Mouse (Mus musculus): ENCODE data around the gene Esyt1. TPM values are rescaled to one million over a fixed set of nuclear protein-coding genes. Genes with fewer than 3 reads are reported as not detected.
"Not testable (repeated sequence)": the region's sequence is repeated elsewhere in the genome, so short reads cannot be mapped to it uniquely, and the experiment has no call there.

Gene Esyt1
- polyA plus RNA-seq, 1 experiment from 2014 or later, result 18.1 TPM

DNA sequence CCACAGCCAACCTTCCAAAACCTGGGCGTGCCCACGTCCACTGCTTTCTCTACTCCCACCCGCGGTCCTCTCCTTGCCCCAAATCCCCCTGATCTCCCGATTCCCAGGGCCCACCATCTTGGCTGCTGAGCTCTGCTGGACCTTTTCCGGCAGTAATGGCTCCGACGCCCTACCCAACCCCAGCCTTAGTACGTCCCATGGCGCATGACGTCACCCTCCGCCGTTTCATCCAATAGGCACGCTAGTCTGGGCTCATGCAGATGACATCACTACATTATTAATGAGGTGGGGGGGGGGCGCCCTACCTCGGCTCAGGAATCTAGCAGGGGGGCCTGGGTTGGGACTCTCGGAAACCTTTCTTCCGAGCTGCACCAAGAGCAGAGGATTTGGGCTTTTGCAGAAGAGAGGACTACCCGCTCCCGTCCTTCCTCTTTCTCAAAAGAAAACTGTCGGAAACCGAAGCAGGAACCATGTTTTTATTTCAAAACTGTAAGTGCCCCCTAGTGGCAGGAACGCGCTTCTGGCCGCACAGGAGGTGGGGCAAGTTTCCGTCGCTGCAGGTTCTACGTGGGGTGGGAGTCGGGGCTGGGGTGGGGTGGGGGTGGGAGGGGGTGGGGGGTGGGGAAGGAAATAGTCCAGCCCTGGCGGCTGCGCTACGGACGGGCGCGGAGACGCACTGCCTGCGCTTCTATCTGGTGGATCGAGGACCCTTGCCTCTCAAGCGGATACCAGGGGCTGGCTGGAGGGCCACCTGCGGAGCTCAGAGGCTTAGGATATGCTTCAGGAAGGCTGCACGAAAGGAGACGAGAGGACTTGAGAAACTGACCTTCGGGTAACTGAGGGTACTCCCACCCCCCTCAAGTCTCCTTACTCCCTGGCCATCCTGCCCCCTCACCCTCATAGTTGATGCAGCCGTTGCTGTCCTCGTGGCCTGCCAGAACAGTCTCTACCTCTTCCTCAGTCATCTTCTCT, 31.7 kb downstream of the Esyt1 start, which contains the start of gene Myl6:
TSS of gene Myl6 (minus strand) at position 451 of the 972 bp plus-strand sequence.
- 0% methylated on average over 45 of the region's 45 CpGs for WGBS
- Histone ChIP-seq H3K4me2 (peak within 1 kb of the TSS; percentile 80), H3K4me1 (ENCODE audit: control insufficient read depth, insufficient read depth, low read length) (peaks cover 25% of the 10 kb centered on the region), H3K4me3 (ENCODE audit: low read depth, low read length) (peak within 1 kb of the TSS; percentile 68), H3K9me3 (ENCODE audit: control insufficient read depth, low read length) (no peaks in the 10 kb centered on the region), H3K9ac (ENCODE audit: low read length) (peak within 1 kb of the TSS; percentile 90), H3K27ac (ENCODE audit: low read depth, low read length) (peak within 1 kb of the TSS; percentile 76), H3K36me3 (ENCODE audit: control insufficient read depth, insufficient read depth, low read length) (peaks cover 16% of the 10 kb centered on the region), H3K27me3 (ENCODE audit: control insufficient read depth, insufficient read depth, low read length) (no peaks in the 10 kb centered on the region)
- peak; percentile 99 for DNase-seq (ENCODE audit: low spot score, missing footprints)
- ATAC-seq (ENCODE audit: low FRiP score), result peak; percentile 94

DNA sequence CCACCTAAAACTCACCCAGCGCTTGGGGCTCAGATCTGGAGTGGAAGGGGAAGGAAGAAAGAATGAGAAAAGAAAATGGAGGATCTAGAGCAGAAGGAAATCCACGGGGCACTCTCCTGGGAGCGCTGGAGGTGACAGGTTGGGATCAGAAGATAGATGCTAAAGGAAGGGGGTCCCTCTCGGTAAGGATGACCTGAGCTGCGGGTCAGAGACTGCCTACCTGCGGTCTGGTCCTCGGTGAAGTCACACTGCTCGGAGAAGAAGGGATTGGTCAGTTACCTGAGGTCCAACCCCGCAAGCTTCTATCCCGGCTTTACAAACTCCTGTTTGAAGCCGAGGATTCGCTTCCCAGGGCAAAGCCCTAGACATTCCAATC, 32.4 kb downstream of the Esyt1 start:
- Histone ChIP-seq H3K27me3 (ENCODE audit: control insufficient read depth, insufficient read depth, low read length) (no peaks in the 10 kb centered on the region), H3K9ac (ENCODE audit: low read length) (peak overlapping the region; percentile 90), H3K4me1 (ENCODE audit: control insufficient read depth, insufficient read depth, low read length) (peaks cover 23% of the 10 kb centered on the region), H3K9me3 (ENCODE audit: control insufficient read depth, low read length) (no peaks in the 10 kb centered on the region), H3K4me3 (ENCODE audit: low read depth, low read length) (peak overlapping the region; percentile 68), H3K4me2 (peak overlapping the region; percentile 80), H3K36me3 (ENCODE audit: control insufficient read depth, insufficient read depth, low read length) (peaks cover 18% of the 10 kb centered on the region), H3K27ac (ENCODE audit: low read depth, low read length) (peak overlapping the region; percentile 76)
- DNase-seq (ENCODE audit: low spot score, missing footprints), result no peak
- 0% methylated on average over 12 of the region's 12 CpGs for WGBS
- peak; percentile 49 for ATAC-seq (ENCODE audit: low FRiP score)

DNA sequence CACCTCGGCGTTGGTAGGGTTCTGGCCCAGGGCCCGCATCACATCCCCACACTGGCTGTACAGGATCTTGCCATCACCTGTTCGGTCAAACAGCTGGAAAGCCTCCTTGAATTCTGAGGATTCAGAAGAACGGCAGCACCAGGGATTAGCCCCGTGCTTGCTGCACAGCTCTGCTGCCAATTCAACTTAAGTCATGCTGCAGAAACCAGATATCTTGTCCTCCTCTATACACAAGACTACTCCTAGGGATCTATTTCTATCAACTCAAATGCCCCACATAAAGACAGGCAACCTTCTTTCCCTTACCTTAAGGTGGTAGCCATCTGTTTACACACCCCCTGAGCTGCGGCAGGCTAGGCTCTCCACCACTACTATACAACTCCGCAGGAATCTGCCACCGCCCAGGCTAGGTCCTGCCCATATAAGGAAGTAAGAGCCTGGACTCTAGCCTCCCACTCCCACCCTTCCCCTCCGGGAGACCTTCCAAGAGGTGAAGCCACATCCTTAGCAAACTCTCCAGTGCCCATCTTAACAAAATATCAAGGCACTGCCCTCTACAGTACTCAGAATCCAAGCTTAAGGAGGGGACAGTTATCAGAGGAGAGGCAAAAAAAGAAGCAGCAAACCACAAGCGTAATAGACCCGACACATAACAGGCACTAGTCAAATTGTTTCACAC, 32.9 kb downstream of the Esyt1 start:
- WGBS, result 31% methylated on average over 12 of the region's 12 CpGs
- Histone ChIP-seq H3K9ac (ENCODE audit: low read length) (peak overlapping the region; percentile 90), H3K9me3 (ENCODE audit: control insufficient read depth, low read length) (no peaks in the 10 kb centered on the region), H3K27ac (ENCODE audit: low read depth, low read length) (peak overlapping the region; percentile 76; the same call in 1 of the 2 replicates), H3K36me3 (ENCODE audit: control insufficient read depth, insufficient read depth, low read length) (peaks cover 22% of the 10 kb centered on the region), H3K27me3 (ENCODE audit: control insufficient read depth, insufficient read depth, low read length) (no peaks in the 10 kb centered on the region), H3K4me1 (ENCODE audit: control insufficient read depth, insufficient read depth, low read length) (peaks cover 18% of the 10 kb centered on the region), H3K4me3 (ENCODE audit: low read depth, low read length) (peak overlapping the region; percentile 68), H3K4me2 (peak overlapping the region; percentile 80)
- peak; percentile 28; the same call in 1 of the 2 replicates for ATAC-seq (ENCODE audit: low FRiP score)
- peak; percentile 94 for DNase-seq (ENCODE audit: low spot score, missing footprints)

DNA sequence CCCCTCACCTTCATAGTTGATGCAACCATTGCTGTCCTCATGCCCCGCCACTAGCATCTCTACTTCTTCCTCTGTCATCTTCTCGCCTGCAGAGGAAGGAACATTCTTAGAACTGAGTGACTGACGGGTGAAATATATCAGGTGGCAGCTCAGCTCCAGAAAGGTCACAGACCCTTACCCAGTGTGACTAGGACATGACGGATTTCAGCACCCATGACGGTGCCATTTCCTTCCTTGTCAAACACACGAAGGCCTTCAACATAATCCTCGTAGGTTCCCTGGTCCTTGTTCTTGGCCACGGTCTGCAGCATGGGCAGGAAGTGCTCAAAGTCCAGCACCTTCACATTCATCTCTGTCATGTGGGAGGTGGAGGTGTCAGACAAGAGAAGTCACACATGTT, 33.6 kb downstream of the Esyt1 start:
- H3K4me1 ChIP-seq (ENCODE audit: control insufficient read depth, insufficient read depth, low read length), result peaks cover 17% of the 10 kb centered on the region
- not testable (repeated sequence) for ATAC-seq (ENCODE audit: low FRiP score); H3K27ac ChIP-seq (ENCODE audit: low read depth, low read length); DNase-seq (ENCODE audit: low spot score, missing footprints); H3K9me3 ChIP-seq (ENCODE audit: control insufficient read depth, low read length); H3K27me3 ChIP-seq (ENCODE audit: control insufficient read depth, insufficient read depth, low read length)
- H3K4me3 ChIP-seq (ENCODE audit: low read depth, low read length), result peak overlapping the region; percentile 68
- peaks cover 29% of the 10 kb centered on the region for H3K36me3 ChIP-seq (ENCODE audit: control insufficient read depth, insufficient read depth, low read length)
- H3K4me2 ChIP-seq, result peak overlapping the region; percentile 80
- 91% methylated on average over 8 of the region's 8 CpGs for WGBS
- H3K9ac ChIP-seq (ENCODE audit: low read length), result peak overlapping the region; percentile 90; the same call in 1 of the 2 replicates

DNA sequence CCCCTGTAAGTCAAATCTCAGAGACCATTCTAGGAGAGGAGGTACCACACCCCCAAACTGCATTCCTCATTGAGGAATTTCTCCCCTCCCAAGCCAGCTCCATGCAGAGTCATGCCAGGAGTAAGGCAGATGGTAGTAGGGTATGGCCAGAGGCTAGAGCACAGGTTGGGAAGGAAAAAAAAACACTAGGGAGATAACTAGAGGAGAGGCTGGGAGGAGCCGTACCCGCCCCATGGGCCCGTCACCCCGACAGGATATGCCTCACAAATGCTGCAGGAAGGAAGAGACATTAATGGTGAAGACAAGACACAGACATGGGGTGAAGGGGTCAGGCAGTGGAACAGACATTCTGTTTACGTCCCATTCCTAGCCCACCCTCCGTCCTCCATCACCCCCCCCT, 34.2 kb downstream of the Esyt1 start:
- Histone ChIP-seq H3K9me3 (ENCODE audit: control insufficient read depth, low read length) (no peaks in the 10 kb centered on the region), H3K4me2 (peak overlapping the region; percentile 80), H3K27me3 (ENCODE audit: control insufficient read depth, insufficient read depth, low read length) (no peaks in the 10 kb centered on the region), H3K9ac (ENCODE audit: low read length) (no peak overlapping the region), H3K4me1 (ENCODE audit: control insufficient read depth, insufficient read depth, low read length) (peaks cover 17% of the 10 kb centered on the region), H3K36me3 (ENCODE audit: control insufficient read depth, insufficient read depth, low read length) (peaks cover 32% of the 10 kb centered on the region), H3K27ac (ENCODE audit: low read depth, low read length) (peak overlapping the region; percentile 20; the same call in 1 of the 2 replicates), H3K4me3 (ENCODE audit: low read depth, low read length) (no peak overlapping the region)
- DNase-seq (ENCODE audit: low spot score, missing footprints), result no peak
- WGBS, result 85% methylated on average over 6 of the region's 6 CpGs
- no peak for ATAC-seq (ENCODE audit: low FRiP score)

DNA sequence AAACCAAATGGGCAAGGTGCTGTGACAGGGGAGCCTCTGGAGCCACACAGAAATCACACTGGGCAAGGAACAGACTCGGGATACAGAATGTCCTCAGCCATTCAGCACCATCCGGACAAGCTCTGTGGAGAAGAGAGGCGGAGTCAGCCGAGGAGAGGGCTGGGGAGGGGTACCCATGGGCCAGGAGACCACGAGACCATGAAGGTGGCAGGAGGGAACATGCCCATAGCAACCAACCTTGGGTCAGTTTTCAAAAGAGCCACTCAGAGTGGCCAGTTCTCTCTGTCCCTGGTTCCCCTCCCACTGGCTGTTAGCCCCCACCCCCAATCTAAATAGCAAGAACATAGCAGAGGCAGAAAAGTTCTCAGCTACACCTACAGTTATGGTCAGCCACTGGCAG, 34.8 kb downstream of the Esyt1 start:
- H3K9me3 ChIP-seq (ENCODE audit: control insufficient read depth, low read length), result no peaks in the 10 kb centered on the region
- peaks cover 32% of the 10 kb centered on the region for H3K36me3 ChIP-seq (ENCODE audit: control insufficient read depth, insufficient read depth, low read length)
- ATAC-seq (ENCODE audit: low FRiP score), result no peak
- H3K27me3 ChIP-seq (ENCODE audit: control insufficient read depth, insufficient read depth, low read length), result no peaks in the 10 kb centered on the region
- 49% methylated on average over 5 of the region's 5 CpGs for WGBS
- H3K27ac ChIP-seq (ENCODE audit: low read depth, low read length), result no peak overlapping the region
- DNase-seq (ENCODE audit: low spot score, missing footprints), result no peak
- H3K4me2 ChIP-seq, result no peak overlapping the region
- no peak overlapping the region for H3K9ac ChIP-seq (ENCODE audit: low read length)
- H3K4me1 ChIP-seq (ENCODE audit: control insufficient read depth, insufficient read depth, low read length), result peaks cover 17% of the 10 kb centered on the region
- H3K4me3 ChIP-seq (ENCODE audit: low read depth, low read length), result no peak overlapping the region

DNA sequence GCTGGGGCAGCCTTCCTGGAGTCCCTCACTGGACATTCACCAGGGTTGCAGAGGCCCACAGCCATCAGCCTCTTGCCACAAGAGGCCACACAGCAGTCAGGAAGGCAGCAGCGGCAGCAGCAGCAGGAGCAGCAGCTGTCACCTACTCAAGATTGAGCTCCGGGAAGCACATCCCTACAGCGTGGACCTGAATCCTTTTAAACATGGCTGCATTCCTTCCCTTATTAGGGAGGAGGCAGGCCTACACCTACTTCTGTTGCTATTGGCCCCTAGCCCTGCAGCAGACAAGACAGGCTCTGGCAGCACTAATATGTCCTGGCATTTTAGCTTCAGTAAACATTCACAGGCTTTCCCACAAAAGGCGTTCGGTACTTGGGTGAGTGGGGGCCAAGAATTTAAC, 35.4 kb downstream of the Esyt1 start:
- DNase-seq (ENCODE audit: low spot score, missing footprints) (no peak), ATAC-seq (ENCODE audit: low FRiP score) (no peak)
- Histone ChIP-seq H3K9me3 (ENCODE audit: control insufficient read depth, low read length) (no peaks in the 10 kb centered on the region), H3K9ac (ENCODE audit: low read length) (no peak overlapping the region), H3K36me3 (ENCODE audit: control insufficient read depth, insufficient read depth, low read length) (peaks cover 36% of the 10 kb centered on the region), H3K4me2 (no peak overlapping the region), H3K4me1 (ENCODE audit: control insufficient read depth, insufficient read depth, low read length) (peaks cover 17% of the 10 kb centered on the region), H3K27me3 (ENCODE audit: control insufficient read depth, insufficient read depth, low read length) (no peaks in the 10 kb centered on the region), H3K27ac (ENCODE audit: low read depth, low read length) (no peak overlapping the region), H3K4me3 (ENCODE audit: low read depth, low read length) (no peak overlapping the region)
- 77% methylated on average over 5 of the region's 5 CpGs for WGBS

DNA sequence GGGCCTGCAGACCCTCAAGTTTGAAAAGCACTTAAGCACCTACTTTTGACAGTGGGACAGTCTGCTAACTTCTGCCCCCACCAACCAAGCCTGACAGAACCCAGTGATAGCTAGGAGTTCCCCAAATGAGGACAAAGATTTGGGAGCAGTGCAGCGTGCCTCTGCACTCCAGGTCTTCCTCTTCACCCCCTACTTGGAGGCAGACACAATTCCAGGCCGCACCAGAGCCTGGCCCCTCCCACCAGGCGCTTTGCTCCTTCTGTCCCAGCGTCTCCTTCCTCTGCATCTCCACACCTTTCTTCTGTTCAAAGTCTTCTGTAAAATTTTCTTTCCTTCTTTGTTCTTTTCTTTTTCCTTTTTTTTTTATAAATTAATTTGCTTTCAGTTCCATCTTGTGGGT, 35.9 kb downstream of the Esyt1 start:
- WGBS, result 63% methylated on average over 4 of the region's 4 CpGs
- no peak overlapping the region for H3K4me3 ChIP-seq (ENCODE audit: low read depth, low read length)
- no peak for DNase-seq (ENCODE audit: low spot score, missing footprints)
- no peaks in the 10 kb centered on the region for H3K9me3 ChIP-seq (ENCODE audit: control insufficient read depth, low read length)
- H3K9ac ChIP-seq (ENCODE audit: low read length), result no peak overlapping the region
- no peaks in the 10 kb centered on the region for H3K27me3 ChIP-seq (ENCODE audit: control insufficient read depth, insufficient read depth, low read length)
- peaks cover 36% of the 10 kb centered on the region for H3K36me3 ChIP-seq (ENCODE audit: control insufficient read depth, insufficient read depth, low read length)
- peaks cover 15% of the 10 kb centered on the region for H3K4me1 ChIP-seq (ENCODE audit: control insufficient read depth, insufficient read depth, low read length)
- no peak overlapping the region for H3K27ac ChIP-seq (ENCODE audit: low read depth, low read length)
- no peak for ATAC-seq (ENCODE audit: low FRiP score)
- H3K4me2 ChIP-seq, result no peak overlapping the region

DNA sequence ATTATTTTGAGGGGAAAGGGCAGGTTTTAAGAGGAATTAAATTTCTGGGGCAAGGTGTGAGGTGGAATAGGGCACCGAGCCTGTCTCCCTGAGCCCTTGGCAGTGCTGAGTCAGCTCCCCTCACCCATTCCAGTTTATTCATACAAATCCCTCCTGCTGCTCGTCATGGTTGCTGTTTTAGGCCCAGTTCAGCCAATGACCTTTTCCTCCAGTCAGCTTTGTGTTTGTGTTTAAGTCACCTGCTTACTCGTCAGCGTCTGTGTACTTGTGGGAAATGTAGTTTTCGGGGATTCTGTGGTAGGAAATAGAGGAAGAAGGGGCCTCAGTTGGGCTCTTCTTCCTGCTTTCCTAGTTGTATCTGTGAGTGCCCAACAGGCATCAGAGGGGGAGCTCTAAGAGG, 36.3 kb downstream of the Esyt1 start:
- Histone ChIP-seq H3K27me3 (ENCODE audit: control insufficient read depth, insufficient read depth, low read length) (no peaks in the 10 kb centered on the region), H3K27ac (ENCODE audit: low read depth, low read length) (no peak overlapping the region), H3K9me3 (ENCODE audit: control insufficient read depth, low read length) (no peaks in the 10 kb centered on the region), H3K9ac (ENCODE audit: low read length) (no peak overlapping the region), H3K4me2 (no peak overlapping the region), H3K4me1 (ENCODE audit: control insufficient read depth, insufficient read depth, low read length) (peaks cover 11% of the 10 kb centered on the region), H3K36me3 (ENCODE audit: control insufficient read depth, insufficient read depth, low read length) (peaks cover 38% of the 10 kb centered on the region), H3K4me3 (ENCODE audit: low read depth, low read length) (no peak overlapping the region)
- no peak for DNase-seq (ENCODE audit: low spot score, missing footprints)
- 70% methylated on average over 5 of the region's 5 CpGs for WGBS
- ATAC-seq (ENCODE audit: low FRiP score), result no peak
